Mouse (Mus musculus) frontal cortex, adult 2 months (tissue): ENCODE measurements around the gene Gm20388. TPM values are rescaled to one million over a fixed set of nuclear protein-coding genes. Genes with fewer than 3 reads are reported as not detected.
"Not testable (repeated sequence)": the region's sequence is repeated elsewhere in the genome, so short reads cannot be mapped to it uniquely, and the experiment has no call there.

ENCODE experiments used
- DNase-seq, 2 experiments: peaks; one replicate each; pipeline ENCODE4 v3.0.0; 2022; ENCODE audit warnings: low spot score in 1 of 2; ENCODE audit errors: extremely low spot score in 1 of 2
- polyA plus RNA-seq: library from polyadenylated mRNA; depleted of rRNA; stranded (reverse); fragments of >200 nt; gene quantifications from 2 replicates; pipeline ENCODE4 v1.2.3, GENCODE M21; 2012

Gene Gm20388
- polyA plus RNA-seq, 1 experiment: 22.2 TPM

DNA sequence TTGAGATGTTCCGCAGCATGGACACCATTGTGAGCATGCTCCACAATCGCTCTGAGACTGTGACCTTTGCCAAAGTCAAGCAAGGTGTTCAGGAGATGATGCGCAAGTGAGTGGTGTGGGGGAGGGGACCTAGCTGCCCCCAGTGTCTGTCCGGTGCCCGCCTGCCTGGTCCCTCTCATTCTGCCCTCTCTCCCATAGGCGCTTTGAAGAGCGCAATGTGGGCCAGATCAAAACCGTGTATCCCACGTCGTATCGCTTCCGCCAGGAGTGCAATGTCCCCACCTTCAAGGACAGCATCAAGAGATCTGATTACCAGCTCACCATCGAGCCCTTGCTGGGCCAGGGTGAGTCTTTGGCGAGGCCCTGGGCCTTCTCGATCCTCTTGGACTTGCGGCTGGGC, 2659.4 kb downstream of the Gm20388 start:
- no peak for DNase-seq

DNA sequence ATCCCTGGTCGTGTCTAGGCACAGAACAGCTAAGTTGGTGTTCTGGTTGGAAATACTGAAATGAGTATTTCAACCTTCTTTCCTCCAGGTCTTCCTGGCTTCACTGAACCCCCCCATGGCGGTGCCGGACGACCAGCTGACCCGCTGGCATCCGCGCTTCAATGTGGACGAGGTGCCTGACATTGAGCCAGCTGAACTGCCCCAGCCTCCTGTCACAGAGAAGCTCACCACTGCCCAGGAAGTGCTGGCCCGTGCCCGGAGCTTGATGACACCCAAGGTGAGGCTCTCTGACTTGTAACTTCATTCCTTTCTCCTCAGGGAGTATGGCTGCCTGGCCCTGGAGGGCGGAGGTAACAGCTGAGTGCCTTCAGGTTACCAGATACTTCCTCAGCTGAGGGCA, 2660.5 kb downstream of the Gm20388 start:
- no peak for DNase-seq

DNA sequence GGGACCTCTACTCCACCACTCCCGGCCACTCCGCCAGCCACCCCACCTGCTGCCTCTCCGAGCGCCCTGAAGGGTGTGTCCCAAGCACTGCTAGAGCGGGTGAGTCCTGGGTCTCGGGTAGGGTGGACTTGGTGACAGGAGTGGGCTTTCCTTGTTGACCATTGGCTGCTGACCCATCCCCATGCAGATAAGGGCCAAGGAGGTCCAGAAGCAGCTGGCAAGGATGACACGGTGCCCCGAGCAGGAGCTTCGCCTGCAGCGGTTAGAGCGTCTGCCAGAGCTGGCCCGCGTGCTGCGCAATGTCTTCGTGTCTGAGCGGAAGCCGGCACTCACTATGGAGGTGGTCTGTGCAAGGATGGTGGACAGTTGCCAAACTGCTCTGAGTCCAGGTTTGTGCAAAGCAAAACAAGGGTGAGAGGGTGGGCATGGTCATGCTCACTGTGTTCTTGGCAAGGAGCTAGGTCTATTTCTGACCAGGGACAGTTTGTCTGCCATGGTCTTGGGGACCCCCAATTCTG, 2661.2 kb downstream of the Gm20388 start:
- DNase-seq: no peak

DNA sequence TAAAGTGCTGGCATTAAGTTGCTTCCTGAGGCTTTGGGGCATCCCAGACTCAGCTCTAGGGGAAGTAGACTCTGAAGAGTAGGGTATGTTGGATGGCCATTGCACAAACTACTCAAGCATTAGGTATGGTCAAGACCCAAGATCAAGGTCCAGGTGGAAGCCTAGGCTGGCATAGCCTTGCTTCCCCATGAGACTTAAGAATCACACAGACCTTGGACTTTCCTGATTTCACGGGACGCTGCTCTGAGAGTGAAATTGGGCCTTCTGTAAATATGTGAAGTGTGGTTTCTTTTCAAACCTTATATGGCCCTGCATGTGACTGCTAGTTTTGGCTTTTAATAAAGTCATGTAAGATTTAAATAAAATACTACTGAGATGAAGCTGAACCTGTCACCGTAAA, 2662.1 kb downstream of the Gm20388 start:
- DNase-seq: no peak

DNA sequence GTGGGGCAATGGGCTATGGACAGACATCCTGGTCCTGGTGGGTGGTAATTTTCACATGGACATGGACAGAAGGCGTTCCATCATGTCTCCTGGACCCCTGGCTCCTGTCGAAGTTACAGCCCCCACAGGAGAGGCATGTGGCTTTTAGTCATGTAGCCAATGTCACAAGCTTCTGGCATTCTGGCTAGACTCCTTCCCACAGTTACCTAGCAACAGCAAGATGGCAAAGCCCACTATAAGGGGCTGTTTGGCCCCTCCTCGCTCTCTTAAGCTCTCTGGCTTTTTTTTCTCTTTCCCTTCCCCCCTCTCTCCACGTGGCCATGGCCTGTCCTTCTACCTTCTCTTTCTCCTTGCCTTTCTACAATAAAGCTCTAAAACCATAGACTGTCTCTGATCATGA, 2662.5 kb downstream of the Gm20388 start:
- DNase-seq: not testable (repeated sequence)

DNA sequence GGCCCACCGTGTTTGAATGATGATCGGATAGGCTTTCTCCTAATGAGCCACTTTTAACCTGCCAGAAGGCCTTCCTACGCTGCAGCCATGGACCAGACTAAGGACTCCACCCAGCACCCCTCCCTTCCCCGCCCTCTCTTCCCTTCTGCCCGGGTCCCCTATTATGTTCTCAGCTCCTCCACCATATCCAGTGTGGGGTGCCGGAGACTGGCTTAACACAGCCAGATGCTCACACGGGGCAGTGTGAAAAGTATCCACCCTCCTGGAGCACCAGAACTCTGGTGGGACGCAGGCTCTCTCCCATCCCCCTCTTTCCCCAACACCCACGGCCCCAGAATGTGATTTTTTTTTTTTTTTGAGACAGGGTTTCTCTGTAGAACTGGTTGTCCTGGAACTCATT, 2662.9 kb downstream of the Gm20388 start:
- no peak for DNase-seq

DNA sequence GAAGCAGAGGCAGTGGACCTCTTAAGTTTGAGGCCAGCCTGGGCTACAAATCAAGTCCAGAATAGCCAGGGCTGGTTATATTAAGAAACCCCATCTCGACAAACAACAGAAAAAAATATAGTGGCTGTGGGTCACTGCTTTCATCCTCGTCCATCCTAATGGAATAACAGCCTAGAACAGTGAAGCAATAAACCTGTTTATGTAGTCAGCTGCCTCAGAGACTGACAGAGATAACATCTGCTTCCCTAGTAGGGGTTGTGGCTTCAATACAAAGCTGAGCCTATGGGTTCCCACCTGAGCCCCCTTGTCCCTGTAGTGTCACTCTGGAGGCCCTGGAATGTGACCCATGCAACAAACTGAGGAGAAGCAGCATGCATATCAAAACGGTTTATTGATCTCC, 2663.6 kb downstream of the Gm20388 start:
- no peak for DNase-seq

DNA sequence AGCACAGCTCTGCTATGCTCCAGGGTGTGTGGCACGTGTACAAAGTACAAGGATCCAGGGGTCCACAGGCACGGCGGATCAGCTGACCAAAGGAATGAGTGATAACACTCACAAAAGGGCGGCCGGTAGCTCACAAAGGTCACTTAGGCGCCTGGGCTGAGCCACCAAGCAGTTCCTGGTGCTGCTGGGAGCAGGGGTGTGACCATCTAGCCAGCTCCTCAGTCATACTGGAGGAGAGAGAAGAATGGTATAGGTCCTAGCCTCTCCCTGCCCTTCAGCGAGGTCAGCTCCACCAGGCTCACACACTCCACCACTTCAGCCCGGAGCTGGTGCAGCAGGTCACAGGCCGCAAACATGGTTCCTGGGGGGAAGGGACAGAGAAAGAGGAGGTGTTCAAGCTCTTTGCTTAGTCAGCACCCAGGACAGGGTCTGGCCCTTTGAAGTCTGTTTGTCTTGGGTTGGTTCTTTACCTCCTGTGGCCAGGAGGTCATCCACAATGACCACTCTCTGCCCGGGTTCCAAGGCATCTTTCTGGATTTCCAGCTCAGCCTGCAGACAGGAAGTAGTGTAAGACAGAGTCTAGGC, 2664.1 kb downstream of the Gm20388 start:
- DNase-seq: no peak

DNA sequence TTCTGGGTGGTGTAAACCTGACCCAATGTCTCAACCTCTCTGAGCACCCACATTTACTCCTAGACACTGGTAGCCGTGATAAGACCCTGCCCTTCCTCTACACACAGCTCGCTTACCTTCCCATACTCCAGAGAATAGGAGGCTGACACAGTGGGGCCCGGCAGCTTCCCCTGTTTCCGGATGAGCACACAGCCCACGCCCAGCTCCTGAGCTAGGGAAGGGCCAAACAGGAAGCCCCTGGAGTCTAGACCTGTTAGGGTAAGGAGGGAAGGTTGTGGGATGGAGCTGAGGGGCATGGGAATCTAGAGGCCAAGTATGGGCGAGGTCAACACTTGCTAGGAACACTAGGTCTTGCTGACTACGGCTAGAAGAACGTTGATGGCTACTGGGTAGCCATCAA, 2664.6 kb downstream of the Gm20388 start:
- DNase-seq: no peak

DNA sequence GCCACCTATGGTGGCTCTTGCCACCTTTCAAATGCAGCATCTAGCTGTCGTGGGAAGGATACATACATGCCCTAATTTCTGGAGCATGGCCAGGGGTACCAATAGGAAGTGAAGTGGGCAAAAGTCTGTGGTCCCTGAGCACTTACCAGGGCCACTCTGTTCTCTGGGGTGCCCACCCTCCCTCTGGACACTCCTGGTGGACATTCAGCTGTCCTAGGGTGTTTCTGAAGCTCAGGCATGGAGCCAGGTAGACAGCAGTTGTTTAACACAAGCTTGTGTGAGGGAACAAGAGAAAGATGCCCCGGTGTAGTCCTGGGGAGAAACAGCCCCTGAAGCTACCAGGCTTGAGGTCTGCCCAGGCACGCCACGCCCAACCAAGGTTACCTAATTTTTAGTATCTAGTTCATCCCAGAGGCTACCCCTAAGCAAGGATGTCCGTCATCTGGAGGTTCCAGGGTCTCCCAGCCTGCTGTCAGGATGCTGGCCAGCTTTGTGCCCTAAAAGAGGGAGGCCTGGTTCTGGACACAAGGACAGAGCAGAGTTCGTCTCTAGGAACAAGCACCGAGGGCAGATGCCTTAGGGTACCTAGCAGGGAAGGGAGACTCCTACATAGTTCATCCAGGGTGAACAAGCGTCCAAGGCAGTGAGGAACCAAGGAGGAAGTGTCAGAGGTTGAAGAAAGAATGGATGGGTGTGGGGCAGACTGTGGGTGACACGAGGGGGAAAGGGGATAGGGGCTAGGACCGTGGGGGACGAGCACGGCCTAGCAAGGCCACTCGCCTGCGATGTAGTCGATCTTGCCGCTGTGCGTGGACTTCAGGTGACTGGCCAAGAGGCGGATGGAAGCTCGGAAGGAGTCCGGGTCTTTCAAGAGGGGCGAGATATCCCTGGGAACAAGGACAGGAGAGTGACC, 2665.3 kb downstream of the Gm20388 start:
- peak in 1 of 2 experiments; percentile 28 for DNase-seq

DNA sequence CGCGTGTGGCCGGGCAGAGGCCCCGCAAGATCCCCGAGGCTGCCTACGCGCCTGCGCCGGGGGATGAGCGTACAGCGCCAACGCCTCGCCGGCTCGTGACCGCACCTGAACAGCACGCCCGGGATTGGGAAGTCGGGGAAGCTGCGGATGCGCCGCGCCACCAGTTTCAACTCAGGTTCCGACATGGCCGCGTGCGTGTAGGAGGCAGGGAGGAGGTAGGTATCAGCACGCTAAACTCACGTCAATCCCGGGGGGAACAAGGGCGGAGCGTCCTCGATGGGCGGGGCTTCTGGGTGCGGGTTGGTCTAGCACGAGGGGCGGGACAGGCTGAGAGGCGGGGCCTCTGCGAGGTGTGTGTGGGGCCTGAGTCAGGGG, 2666.0 kb downstream of the Gm20388 start, which contains the start of gene Aprt:
Gene Aprt (minus strand): TSS at position 262 of the 375 bp plus-strand sequence.
- DNase-seq: peak; percentile 90 to 94

DNA sequence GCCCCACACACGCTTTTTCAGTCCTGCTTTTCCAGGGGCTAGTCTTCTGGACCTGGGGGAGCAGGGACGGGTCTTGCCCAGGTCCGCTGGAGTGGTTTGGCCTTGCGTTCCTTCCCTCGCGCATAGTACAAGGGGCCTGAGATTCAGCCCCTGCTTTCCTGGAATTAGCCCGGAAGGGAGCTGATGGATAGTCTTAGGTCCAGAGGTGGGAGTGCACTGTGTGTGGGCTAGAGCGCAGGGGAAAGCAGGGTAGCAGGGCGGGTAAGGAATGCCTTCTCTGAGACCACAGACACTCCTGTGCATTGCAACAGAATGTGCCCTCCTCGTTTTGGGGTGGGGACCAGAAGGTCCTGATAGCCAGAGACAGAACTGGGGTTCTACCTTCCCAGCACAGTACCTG, 2666.5 kb downstream of the Gm20388 start:
- no peak for DNase-seq

DNA sequence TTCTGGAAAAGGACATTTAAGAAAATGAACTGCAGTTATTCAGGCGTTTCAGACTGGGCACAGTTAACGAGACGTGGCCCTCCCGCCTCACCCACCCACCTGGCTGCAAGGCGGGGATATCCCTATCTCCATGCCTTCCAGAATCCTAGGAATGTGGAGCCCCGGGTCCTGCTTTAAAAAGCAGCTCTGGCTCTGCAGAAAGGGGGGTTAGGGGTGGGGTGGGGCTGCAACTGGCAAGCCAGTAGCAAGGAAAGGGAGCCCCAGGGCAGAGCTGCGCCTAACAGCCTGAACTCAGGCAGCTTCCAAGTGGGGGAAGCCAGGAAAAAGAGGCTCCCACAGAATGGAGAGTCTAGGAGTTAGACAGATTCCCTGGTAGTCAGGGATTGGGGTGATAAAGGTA, 2668.6 kb downstream of the Gm20388 start:
- DNase-seq: no peak

DNA sequence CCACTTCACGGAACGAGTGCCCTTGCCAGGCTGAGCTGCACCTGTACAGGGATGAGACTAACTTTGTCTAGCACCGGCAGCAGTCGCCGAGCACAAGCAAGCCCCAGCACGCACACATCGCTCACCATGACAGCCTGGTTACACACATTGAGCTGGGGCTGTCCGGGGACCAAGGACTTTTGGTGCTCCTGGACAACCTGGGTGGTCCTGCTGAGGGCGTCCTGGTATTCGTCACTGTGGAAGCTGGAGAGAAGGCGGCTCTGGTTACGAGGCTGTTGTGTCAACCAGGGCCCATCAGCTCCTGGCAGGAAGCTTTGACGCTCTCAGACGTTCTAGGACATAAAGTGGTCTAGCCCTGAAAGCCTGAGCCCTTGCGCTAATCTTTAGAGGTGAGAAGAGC, 2670.3 kb downstream of the Gm20388 start:
- no peak for DNase-seq

DNA sequence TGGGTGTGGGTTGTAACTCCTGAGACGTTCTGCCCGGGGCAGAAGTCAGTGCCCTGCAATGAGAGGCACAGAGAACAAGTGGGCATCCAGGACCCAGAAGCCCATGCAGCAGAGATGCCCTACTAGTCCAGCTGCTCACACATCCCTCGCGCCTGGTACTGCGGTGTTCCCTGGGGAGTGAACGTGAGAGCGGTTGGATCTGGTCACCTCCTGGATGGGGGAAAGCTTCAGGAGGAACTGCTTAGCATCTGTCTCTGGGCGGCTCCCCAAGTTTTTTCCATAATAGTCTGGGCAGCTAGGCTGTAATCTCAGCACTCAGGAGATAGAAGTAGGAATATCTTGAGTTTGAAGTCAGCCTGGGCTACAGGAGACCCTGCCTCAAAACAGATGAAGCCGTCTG, 2674.3 kb downstream of the Gm20388 start:
- no peak for DNase-seq

DNA sequence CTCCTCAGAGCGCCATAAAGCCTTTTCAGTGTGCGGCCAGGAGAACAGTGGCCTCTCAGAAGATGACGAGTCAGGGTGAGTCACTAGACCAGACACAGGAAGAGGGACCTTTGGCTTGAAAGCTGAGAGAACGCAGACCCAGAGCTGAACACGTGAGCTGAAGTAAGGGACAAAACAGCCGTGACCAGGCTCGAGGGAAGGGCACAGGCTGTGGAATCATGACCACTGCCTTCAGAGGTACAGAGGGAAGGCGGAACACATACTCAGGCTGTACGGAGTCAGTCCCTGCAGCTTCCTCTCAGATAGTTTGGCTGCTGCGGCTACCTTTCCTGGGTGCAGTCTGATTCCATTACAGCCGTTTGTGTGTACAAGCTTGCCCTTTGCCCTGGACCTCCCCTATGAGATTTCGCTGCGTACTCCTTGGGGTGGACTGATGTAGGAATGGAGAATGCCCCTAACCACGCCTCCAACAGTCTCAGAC, 2674.8 kb downstream of the Gm20388 start:
- no peak for DNase-seq

DNA sequence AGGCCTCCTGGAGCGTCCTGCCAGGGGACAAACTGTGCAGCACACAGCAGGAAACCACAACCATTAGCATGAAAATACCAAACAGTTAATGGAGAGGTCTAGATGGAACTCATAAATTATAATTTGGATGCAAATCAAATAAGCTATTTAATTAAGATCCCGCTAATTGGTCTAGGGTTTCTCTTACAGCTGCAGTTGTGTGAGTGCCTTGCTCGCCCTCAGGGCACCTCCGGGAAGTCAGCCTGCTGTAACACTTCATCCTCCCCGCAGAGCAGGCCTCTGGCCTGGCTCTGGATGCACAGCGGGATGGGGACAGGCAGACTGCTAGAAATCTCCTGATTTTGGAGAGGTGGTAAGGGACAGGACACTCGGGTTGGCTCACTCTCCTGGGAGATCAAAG, 2675.5 kb downstream of the Gm20388 start:
- DNase-seq: no peak

DNA sequence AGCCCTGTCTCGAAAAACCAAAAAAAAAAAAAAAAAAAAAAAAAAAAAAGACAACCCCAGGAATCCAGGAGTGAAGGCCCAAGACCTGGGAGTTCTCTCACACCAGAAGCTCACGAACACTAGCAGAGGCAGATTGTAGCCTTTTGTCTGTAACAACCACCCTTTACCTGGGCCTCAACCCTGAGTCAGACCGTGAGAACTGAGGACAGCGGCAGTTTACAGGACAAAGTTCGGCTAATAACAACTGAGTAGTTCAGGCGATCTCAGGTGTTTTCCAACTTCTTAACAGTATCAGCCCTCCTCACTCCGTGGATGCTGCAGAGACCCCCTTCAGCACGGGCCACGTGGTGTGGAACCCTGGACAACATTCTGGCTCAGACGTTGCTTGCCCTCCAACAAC, 2676.1 kb downstream of the Gm20388 start:
- no peak for DNase-seq

DNA sequence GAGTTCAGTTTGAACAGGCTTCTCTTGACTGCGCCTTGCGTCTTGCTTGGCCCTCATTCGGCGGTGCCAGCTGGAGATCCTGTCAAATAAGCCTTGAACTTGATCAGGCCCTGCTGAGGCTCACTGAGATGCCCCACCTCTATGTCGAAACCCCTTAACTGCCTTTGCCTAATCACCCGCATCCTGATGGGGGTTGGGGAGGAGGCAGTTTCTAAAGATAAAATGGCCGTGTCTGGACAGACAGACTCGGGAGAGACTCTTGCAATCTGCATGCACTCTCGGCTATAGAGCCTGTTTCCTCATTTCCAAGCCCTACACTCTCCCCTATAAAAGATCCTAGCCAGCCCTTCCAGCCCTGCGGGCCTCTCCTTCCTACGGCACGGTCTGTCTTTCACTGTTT, 2682.6 kb downstream of the Gm20388 start:
- DNase-seq: no peak

DNA sequence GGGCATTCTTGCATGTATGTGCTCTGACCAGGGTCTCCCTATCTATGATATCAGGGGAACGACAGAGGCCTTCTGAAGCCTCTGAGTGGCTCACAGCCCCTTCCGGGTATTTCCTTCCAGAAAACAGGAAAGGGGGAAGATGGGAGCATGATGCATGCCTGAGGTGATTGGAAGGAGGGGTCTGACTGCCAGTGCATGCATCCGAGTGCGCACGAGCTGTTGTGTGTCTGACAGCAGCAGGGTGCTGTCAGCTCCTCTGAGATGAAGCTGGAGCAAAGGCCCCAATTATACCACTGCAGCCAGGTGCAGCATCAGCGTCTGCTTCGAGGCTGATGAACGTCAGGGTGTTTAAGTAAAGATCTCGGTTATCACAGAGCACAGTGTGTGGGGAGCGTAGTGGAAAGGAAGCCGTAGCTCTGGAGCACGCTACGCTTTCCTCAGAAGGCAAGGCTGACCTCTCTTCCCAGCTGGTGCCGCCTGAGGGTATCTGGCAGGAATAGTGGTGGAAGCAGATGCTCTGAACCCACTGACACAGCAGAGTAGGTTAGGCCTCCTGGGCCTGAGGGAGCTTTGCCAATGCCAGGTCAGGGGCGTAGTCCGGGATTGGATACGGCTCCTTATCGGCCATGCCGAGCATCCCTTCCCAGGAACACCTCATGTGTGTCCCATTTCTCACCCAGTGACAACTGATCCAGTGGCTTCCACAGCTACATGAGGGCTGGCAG, 2683.3 kb downstream of the Gm20388 start:
- DNase-seq: no peak

DNA sequence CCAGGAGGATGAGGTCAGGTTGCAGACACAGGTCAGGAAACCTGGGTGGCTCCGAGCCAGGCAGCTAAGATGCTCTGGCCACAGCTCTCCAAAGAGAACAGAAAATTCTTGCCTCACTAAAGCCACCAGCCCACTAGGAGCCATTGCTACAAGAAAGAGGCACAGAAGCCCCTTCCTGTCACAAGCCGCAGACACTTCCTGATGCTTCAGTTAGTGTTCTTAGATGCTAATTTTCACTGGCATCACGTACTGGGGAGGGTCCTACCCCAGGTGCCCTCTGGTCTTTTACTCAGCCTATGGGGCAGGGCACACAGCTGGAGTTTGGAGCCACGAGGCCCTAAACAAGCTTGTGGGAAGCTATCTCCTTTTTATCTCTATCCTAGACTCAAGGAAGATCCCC, 2685.4 kb downstream of the Gm20388 start:
- DNase-seq: no peak
